Mouse (Mus musculus) stomach, postnatal 0 days (tissue): ENCODE measurements around the gene Armc2.

Experiments used
- CTCF ChIP-seq: IDR thresholded peaks from 2 replicates; pipeline ENCODE4 v1.5.1; 2016; ENCODE audit warnings: antibody characterized with exemption, low read depth, mild to moderate bottlenecking, moderate library complexity
- EP300 ChIP-seq: optimal IDR thresholded peaks from 2 replicates; pipeline ENCODE3; 2016; ENCODE audit warnings: antibody characterized with exemption

GRCm38 (mm10) chr10:42002436-42002835, 15.8 kb downstream of the Armc2 start:
- TF ChIP-seq EP300 (no peak), CTCF (no peak)
